Mouse (Mus musculus) neural tube, embryonic 11.5 days (tissue): ENCODE measurements at regions not wholly inside any gene's neighbourhood (a gene's known extent, or its start where the extent isn't known, plus 50 kb on each side); places are given as distances from the start of the nearest gene placed in this dataset.
A peak's percentile ranks its signal among the peaks of the same experiment; 100 is the strongest.

Experiments
- ATAC-seq: fragments of 200-750 bp; cut with Nextera tagmentation; 2 replicates; pipeline ENCODE4 v1.8.0; 2017; ENCODE audit warnings: moderate number of reproducible peaks, mild to moderate bottlenecking, moderate TSS enrichment, moderate library complexity; ENCODE audit not compliant: insufficient read depth, low FRiP score, low TSS enrichment
- DNase-seq: peaks from one replicate; pipeline ENCODE4 v3.0.0-alpha.2; 2015; ENCODE audit warnings: low spot score
- H3K27ac ChIP-seq: fragments of 300-500 bp; sonication (generic); 2 replicates; pipeline ENCODE4 v1.5.1; 2014; ENCODE audit warnings: low read depth, mild to moderate bottlenecking, low read length
- H3K27me3 ChIP-seq: fragments of 300-500 bp; sonication (generic); 2 replicates; pipeline ENCODE4 v1.6.1; 2014; ENCODE audit warnings: mild to moderate bottlenecking, low read length, mixed read lengths; ENCODE audit not compliant: control insufficient read depth, insufficient read depth
- H3K36me3 ChIP-seq: fragments of 300-500 bp; sonication (generic); 2 replicates; pipeline ENCODE4 v1.6.1; 2014; ENCODE audit warnings: mild to moderate bottlenecking, low read length, moderate library complexity, mixed read lengths; ENCODE audit not compliant: control insufficient read depth, insufficient read depth
- H3K4me1 ChIP-seq: fragments of 300-500 bp; sonication (generic); 2 replicates; pipeline ENCODE4 v1.6.1; 2014; ENCODE audit warnings: low read length, mixed read lengths; ENCODE audit not compliant: control insufficient read depth, insufficient read depth
- H3K4me2 ChIP-seq: fragments of 300-500 bp; sonication (generic); 2 replicates; pipeline ENCODE4 v1.6.1; 2014; ENCODE audit warnings: low read depth, mild to moderate bottlenecking, moderate library complexity
- H3K4me3 ChIP-seq: fragments of 300-500 bp; sonication (generic); 2 replicates; pipeline ENCODE4 v1.5.1; 2014; ENCODE audit warnings: low read depth, low read length
- H3K9ac ChIP-seq: fragments of 300-500 bp; sonication (generic); 2 replicates; pipeline ENCODE4 v1.6.1; 2014; ENCODE audit warnings: mild to moderate bottlenecking, low read length
- H3K9me3 ChIP-seq: fragments of 300-500 bp; sonication (generic); 2 replicates; pipeline ENCODE4 v1.6.1; 2016; ENCODE audit warnings: low read length; ENCODE audit not compliant: control insufficient read depth
- WGBS: fragments of 180-500 bp; shearing (Covaris S2); extraction: QIAGEN DNeasy Blood & Tissue Kit; methylation state at CpG from one replicate; pipeline ENCODE4 v1.1.7; 2014; 5-methylcytosine and 5-hydroxymethylcytosine counted together

DNA sequence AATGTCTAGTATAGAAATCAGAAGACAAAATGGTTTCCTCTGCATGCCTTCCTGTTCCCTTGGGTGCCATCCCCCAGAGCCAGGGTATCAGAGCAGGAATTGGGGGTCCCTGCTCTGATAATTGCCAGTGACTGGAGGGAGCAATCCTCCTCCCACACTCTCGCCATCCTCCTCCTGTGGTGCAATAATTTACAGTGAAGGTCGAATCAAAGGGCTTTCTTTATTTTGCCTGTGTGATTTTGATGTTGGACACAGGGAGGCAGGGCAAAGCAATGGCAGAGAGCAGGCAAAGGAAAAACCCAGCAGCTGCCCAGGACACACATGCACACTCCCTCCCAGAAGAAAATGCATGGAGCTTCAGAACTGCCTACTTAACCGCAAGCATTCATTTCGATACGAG, 847.8 kb upstream of the Gm5150 start:
- H3K27me3 ChIP-seq: no peaks in the 10 kb centered on the region
- H3K4me1 ChIP-seq: peaks cover under 1% of the 10 kb centered on the region; the same call in 1 of the 2 replicates
- ATAC-seq (peak; percentile 80), DNase-seq (peak; percentile 48)
- H3K36me3 ChIP-seq: no peaks in the 10 kb centered on the region
- H3K9me3 ChIP-seq: no peaks in the 10 kb centered on the region
- no peak overlapping the region for H3K4me2 ChIP-seq
- H3K4me3 ChIP-seq: no peak overlapping the region
- peak overlapping the region; percentile 67; the same call in 1 of the 2 replicates for H3K27ac ChIP-seq
- 47% methylated on average over 5 of the region's 5 CpGs for WGBS
- H3K9ac ChIP-seq: no peak overlapping the region

DNA sequence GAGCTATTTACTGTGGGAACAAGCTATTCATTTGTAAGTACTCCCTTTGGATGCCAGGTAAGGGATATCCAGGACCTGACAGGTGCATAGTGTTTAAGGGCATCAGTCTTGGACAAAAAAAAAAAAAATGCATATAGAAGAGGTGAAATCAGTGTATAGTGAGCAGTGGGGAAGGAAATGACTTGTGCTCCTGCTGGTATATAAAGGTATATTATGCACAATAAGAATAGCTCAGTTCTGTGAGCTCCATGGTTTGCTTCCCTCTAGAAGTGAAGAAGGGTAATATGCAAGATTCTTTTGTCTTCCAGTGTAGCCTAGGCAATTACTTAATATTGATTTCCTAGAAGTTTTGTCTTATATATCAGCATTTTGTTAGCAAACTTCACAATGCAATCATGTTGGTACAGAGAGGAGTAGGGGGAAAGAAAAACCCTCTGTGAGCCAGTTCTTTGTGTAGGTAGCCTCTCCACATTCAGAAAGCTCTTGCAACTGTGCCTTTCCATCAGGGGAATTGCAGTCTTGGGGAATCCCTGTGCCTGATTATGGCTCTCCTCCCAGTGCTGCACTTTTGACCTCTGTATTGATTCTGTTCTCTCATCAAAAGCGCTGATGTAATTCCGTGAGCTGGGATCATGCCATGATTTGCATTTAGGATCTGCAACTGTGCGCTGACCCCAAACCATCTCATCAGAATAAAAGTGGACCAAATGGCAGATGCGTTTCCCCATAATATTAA, 840.7 kb upstream of the Gm5150 start:
- Histone ChIP-seq H3K27ac (peak overlapping the region; percentile 80), H3K9ac (no peak overlapping the region), H3K9me3 (no peaks in the 10 kb centered on the region), H3K36me3 (no peaks in the 10 kb centered on the region), H3K4me3 (no peak overlapping the region), H3K4me1 (no peaks in the 10 kb centered on the region), H3K4me2 (no peak overlapping the region), H3K27me3 (no peaks in the 10 kb centered on the region)
- DNase-seq (peak; percentile 59), ATAC-seq (peak; percentile 82)
- WGBS: 40% methylated on average over 4 of the region's 4 CpGs

DNA sequence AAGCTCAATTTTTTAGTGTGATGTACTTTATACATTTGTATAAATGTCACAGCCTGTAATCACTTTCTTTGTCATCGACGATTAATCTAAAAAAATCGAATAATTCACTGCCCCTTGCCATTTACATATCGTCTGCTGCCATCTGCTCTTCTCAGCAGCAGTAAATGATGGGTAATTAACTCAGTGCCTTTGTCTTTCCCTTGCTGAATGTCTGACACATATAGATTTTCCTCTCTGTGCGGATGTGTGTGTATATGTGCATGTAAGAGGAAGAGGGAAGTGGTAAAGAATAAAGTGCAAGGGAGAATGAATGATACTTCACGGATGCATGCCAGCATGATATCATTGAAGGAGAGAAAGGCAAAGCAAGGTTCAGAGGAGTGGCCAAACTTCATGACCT, 814.3 kb upstream of the Gm5150 start:
- H3K4me1 ChIP-seq: no peaks in the 10 kb centered on the region
- H3K9ac ChIP-seq: no peak overlapping the region
- H3K9me3 ChIP-seq: no peaks in the 10 kb centered on the region
- no peak overlapping the region for H3K4me3 ChIP-seq
- H3K36me3 ChIP-seq: no peaks in the 10 kb centered on the region
- ATAC-seq (0 out of 2 replicates have a peak, but pooled peaks have one; percentile 40), DNase-seq (no peak)
- 61% methylated on average over 6 of the region's 6 CpGs for WGBS
- no peaks in the 10 kb centered on the region for H3K27me3 ChIP-seq
- no peak overlapping the region for H3K27ac ChIP-seq
- H3K4me2 ChIP-seq: no peak overlapping the region

GRCm38 (mm10) chr3:16819218-16820122, 813.2 kb upstream of the Gm5150 start:
- no peaks in the 10 kb centered on the region for H3K36me3 ChIP-seq
- ATAC-seq: peak; percentile 77
- H3K9me3 ChIP-seq: no peaks in the 10 kb centered on the region
- peak; percentile 33 for DNase-seq
- H3K27me3 ChIP-seq: no peaks in the 10 kb centered on the region
- no peak overlapping the region for H3K4me2 ChIP-seq
- H3K27ac ChIP-seq: peak overlapping the region; percentile 69
- no peak overlapping the region for H3K9ac ChIP-seq
- H3K4me3 ChIP-seq: no peak overlapping the region
- WGBS: 76% methylated on average over 4 of the region's 4 CpGs
- H3K4me1 ChIP-seq: no peaks in the 10 kb centered on the region

DNA sequence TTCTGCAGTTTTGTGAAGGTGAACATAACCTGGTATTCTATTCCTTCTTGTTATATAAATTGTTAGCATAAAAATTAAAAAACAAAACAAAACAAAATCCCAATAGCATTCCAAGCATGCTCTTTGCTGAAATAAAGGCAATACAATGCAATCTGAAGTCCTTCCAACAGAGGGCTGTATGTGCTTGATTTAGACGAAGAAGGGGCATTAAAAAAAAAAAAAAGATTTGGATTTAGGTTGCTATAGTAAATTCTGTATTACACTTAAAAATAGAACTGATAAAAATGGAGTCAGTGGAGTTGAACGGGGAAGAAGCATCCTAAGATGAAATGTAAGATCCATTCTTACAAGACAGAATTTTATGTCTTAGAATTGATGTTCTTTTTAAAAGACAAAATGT, 810.6 kb upstream of the Gm5150 start:
- DNase-seq: no peak
- Histone ChIP-seq H3K4me1 (no peaks in the 10 kb centered on the region), H3K36me3 (no peaks in the 10 kb centered on the region), H3K4me2 (no peak overlapping the region), H3K27me3 (no peaks in the 10 kb centered on the region), H3K9ac (no peak overlapping the region), H3K27ac (no peak overlapping the region), H3K4me3 (no peak overlapping the region), H3K9me3 (no peaks in the 10 kb centered on the region)
- ATAC-seq: no peak
- 39% methylated on average over 2 of the region's 2 CpGs for WGBS

GRCm38 (mm10) chr3:16816101-16816500, 809.9 kb upstream of the Gm5150 start:
- ATAC-seq (no peak), DNase-seq (no peak)
- no peak overlapping the region for H3K9ac ChIP-seq
- H3K4me1 ChIP-seq: no peaks in the 10 kb centered on the region
- H3K4me2 ChIP-seq: no peak overlapping the region
- no peaks in the 10 kb centered on the region for H3K36me3 ChIP-seq
- no peak overlapping the region for H3K27ac ChIP-seq
- WGBS: 68% methylated on average over 3 of the region's 3 CpGs
- no peaks in the 10 kb centered on the region for H3K27me3 ChIP-seq
- H3K9me3 ChIP-seq: no peaks in the 10 kb centered on the region
- H3K4me3 ChIP-seq: no peak overlapping the region

- no peaks in the 10 kb centered on the region for H3K9me3 ChIP-seq
- 43% methylated on average over 3 of the region's 3 CpGs for WGBS
- DNase-seq (peak; percentile 19), ATAC-seq (no peak)
- H3K9ac ChIP-seq: no peak overlapping the region
- H3K4me2 ChIP-seq: no peak overlapping the region
- no peak overlapping the region for H3K4me3 ChIP-seq
- no peaks in the 10 kb centered on the region for H3K4me1 ChIP-seq
- H3K27me3 ChIP-seq: no peaks in the 10 kb centered on the region
- no peaks in the 10 kb centered on the region for H3K36me3 ChIP-seq
- H3K27ac ChIP-seq: no peak overlapping the region
Measured at GRCm38 (mm10) chr3:16810878-16811611, 804.8 kb upstream of the Gm5150 start.

GRCm38 (mm10) chr3:16803603-16804002, 797.4 kb upstream of the Gm5150 start:
- Histone ChIP-seq H3K4me2 (no peak overlapping the region), H3K36me3 (no peaks in the 10 kb centered on the region), H3K4me3 (no peak overlapping the region), H3K27me3 (no peaks in the 10 kb centered on the region), H3K4me1 (no peaks in the 10 kb centered on the region), H3K9ac (no peak overlapping the region), H3K27ac (no peak overlapping the region), H3K9me3 (no peaks in the 10 kb centered on the region)
- ATAC-seq (no peak), DNase-seq (no peak)
